Mouse (Mus musculus): ENCODE measurements around the gene Pex11g. TPM values are rescaled to one million over a fixed set of nuclear protein-coding genes. Genes with fewer than 3 reads are reported as not detected.
A peak's percentile ranks its signal among the peaks of the same experiment; 100 is the strongest.

Gene Pex11g
- total and polyA plus RNA-seq, 3 experiments: 1.3 to 5.9 (median 2.7) TPM

- Histone ChIP-seq H3K27ac (ENCODE audit: insufficient read depth, low read depth) (no peak overlapping the region), H3K4me2 (ENCODE audit: insufficient read depth, low read depth, poor library complexity, severe bottlenecking) (peak overlapping the region; percentile 41; the same call in 1 of the 2 replicates), H3K36me3 (replicated peaks in 1 of 2; ENCODE audit: control insufficient read depth in 1 of 2, insufficient read depth in 1 of 2, low read length in 1 of 2) (peaks cover 0 to 10% of the 10 kb centered on the region in 2 experiments), H3K4me1 (ENCODE audit: control insufficient read depth in 1 of 2, insufficient read depth in 2 of 2) (peaks cover 3 to 12% of the 10 kb centered on the region in 2 experiments; a peak in 2 of 4 replicates), H3K9ac (ENCODE audit: insufficient read depth, low read depth) (no peak overlapping the region), H3K79me2 (replicated peaks; ENCODE audit: control insufficient read depth, extremely low read depth, insufficient read depth, poor library complexity, severe bottlenecking) (no peaks in the 10 kb centered on the region), H3K4me3 (replicated peaks in 1 of 3; ENCODE audit: low read depth in 2 of 3, low read length in 2 of 3, poor library complexity in 1 of 3) (peak overlapping the region; percentile 47 to 70 (median 63)), H3K9me3 (replicated peaks; ENCODE audit: low read length) (no peaks in the 10 kb centered on the region), H3K27me3 (replicated peaks) (no peaks in the 10 kb centered on the region)
- in situ Hi-C loops (cut with MboI; ENCODE audit: low pct_ligation_motif_present, low pct_unique_long_range_greater_than_20kb, low sequenced_read_pairs): loop anchor here (10.0 kb wide), 1 partner anchor 207 kb away; the partner anchor contains the start of genes Fcor and Trappc5
- dilution Hi-C loops (cut with MboI; ENCODE audit: extremely low pct_ligation_motif_present, extremely low pct_unique_long_range_greater_than_20kb, low sequenced_read_pairs): no loop called here
- TF ChIP-seq MYC (IDR thresholded peaks at IDR 0.05; ENCODE audit: low read depth, low read length): 0 out of 2 replicates have a peak, but pooled peaks have one; percentile 46
- no peak for TF ChIP-seq MEF2A (IDR thresholded peaks at IDR 0.05; ENCODE audit: borderline replicate concordance, low read depth, low read length)
- TF ChIP-seq NELFE (IDR thresholded peaks at IDR 0.05; ENCODE audit: low read depth, low read length): no peak; the same call in 1 of the 2 replicates
- no peak for TF ChIP-seq USF1 (IDR thresholded peaks at IDR 0.05; ENCODE audit: low read depth, low read length)
- TF ChIP-seq ZNF384 (IDR thresholded peaks at IDR 0.05; ENCODE audit: low read depth, low read length): peak; percentile 62
- TF ChIP-seq ETS1 (conservative IDR thresholded peaks at IDR 0.05; ENCODE audit: low read depth, low read length): no peak
- no peak for TF ChIP-seq IRF4 (IDR thresholded peaks at IDR 0.05; ENCODE audit: low read depth, low read length)
- TF ChIP-seq RCOR1 (conservative IDR thresholded peaks at IDR 0.05; ENCODE audit: low read depth, low read length): no peak
- no peak for TF ChIP-seq NRF1 (IDR thresholded peaks at IDR 0.05; ENCODE audit: low read depth, low read length)
- TF ChIP-seq TBP (conservative IDR thresholded peaks at IDR 0.05; ENCODE audit: low read depth, low read length): no peak
- TF ChIP-seq MXI1 (IDR thresholded peaks at IDR 0.05; ENCODE audit: low read depth, low read length): no peak
- TF ChIP-seq SIN3A (IDR thresholded peaks at IDR 0.05; ENCODE audit: low read length): no peak
- TF ChIP-seq TCF12 (IDR thresholded peaks at IDR 0.05; ENCODE audit: low read depth, low read length): no peak
- DNase-seq (ENCODE audit: extremely low read depth): no peak
Observed at GRCm38 (mm10) chr8:3467886-3468545, 536 bp upstream of the Pex11g start.

GRCm38 (mm10) chr8:3464309-3464708, 3.2 kb downstream of the Pex11g start:
- Histone ChIP-seq H3K9me3 (replicated peaks; ENCODE audit: low read length) (no peaks in the 10 kb centered on the region), H3K36me3 (replicated peaks in 1 of 2; ENCODE audit: control insufficient read depth in 1 of 2, insufficient read depth in 1 of 2, low read length in 1 of 2) (peaks cover 0 to 31% of the 10 kb centered on the region in 2 experiments), H3K4me2 (ENCODE audit: insufficient read depth, low read depth, poor library complexity, severe bottlenecking) (no peak overlapping the region), H3K9ac (ENCODE audit: insufficient read depth, low read depth) (no peak overlapping the region), H3K79me2 (replicated peaks; ENCODE audit: control insufficient read depth, extremely low read depth, insufficient read depth, poor library complexity, severe bottlenecking) (no peaks in the 10 kb centered on the region), H3K4me3 (replicated peaks in 1 of 3; ENCODE audit: low read depth in 2 of 3, low read length in 2 of 3, poor library complexity in 1 of 3) (no peak overlapping the region), H3K27me3 (replicated peaks) (no peaks in the 10 kb centered on the region), H3K27ac (ENCODE audit: insufficient read depth, low read depth) (no peak overlapping the region), H3K4me1 (ENCODE audit: control insufficient read depth in 1 of 2, insufficient read depth in 2 of 2) (peaks cover 3 to 12% of the 10 kb centered on the region in 2 experiments; a peak in 2 of 4 replicates)
- in situ Hi-C loops (cut with MboI; ENCODE audit: low pct_ligation_motif_present, low pct_unique_long_range_greater_than_20kb, low sequenced_read_pairs): loop anchor here (10.0 kb wide), 1 partner anchor 210 kb away; the partner anchor contains the start of genes Fcor and Trappc5
- DNase-seq (ENCODE audit: extremely low read depth): peak; percentile 57
- TF ChIP-seq RAD21 (IDR thresholded peaks at IDR 0.05; ENCODE audit: low read depth, low read length) (peak; percentile 66), GABPA (IDR thresholded peaks at IDR 0.05; ENCODE audit: insufficient replicate concordance, low read depth, low read length) (no peak), SMC3 (IDR thresholded peaks at IDR 0.05; ENCODE audit: low read depth, low read length) (peak; percentile 39; the same call in 1 of the 2 replicates), E2F4 (IDR thresholded peaks at IDR 0.05; ENCODE audit: insufficient replicate concordance, low read depth, low read length) (no peak), MYC (IDR thresholded peaks at IDR 0.05; ENCODE audit: low read depth, low read length) (no peak), POLR2AphosphoS2 (IDR thresholded peaks at IDR 0.05; ENCODE audit: low read depth, low read length) (no peak), CTCF (conservative IDR thresholded peaks at IDR 0.05 in 1 of 2, IDR thresholded peaks at IDR 0.05 in 1 of 2; ENCODE audit: low read depth in 2 of 2, low read length in 2 of 2) (peak in 1 of 2 experiments; percentile 66; a peak in 2 of 4 replicates)
- dilution Hi-C loops (cut with MboI; ENCODE audit: extremely low pct_ligation_motif_present, extremely low pct_unique_long_range_greater_than_20kb, low sequenced_read_pairs): no loop called here

All from CH12.LX (cell line).